Mouse (Mus musculus) midbrain, embryonic 13.5 days (tissue): Measurements from ENCODE around the gene Raly. TPM values are rescaled to one million over a fixed set of nuclear protein-coding genes. Genes with fewer than 3 reads are reported as not detected.
"Not testable (repeated sequence)": the region's sequence is repeated elsewhere in the genome, so short reads cannot be mapped to it uniquely, and the experiment has no call there.

ENCODE experiments used
- ATAC-seq: fragments of 200-750 bp; cut with Nextera tagmentation; 2 replicates; pipeline ENCODE4 v1.8.0; 2017; ENCODE audit warnings: mild to moderate bottlenecking, moderate TSS enrichment, moderate library complexity
- H3K27ac ChIP-seq: fragments of 300-500 bp; sonication (generic); 2 replicates; pipeline ENCODE4 v1.5.1; 2015; ENCODE audit warnings: inconsistent platforms, mild to moderate bottlenecking, moderate library complexity
- H3K27me3 ChIP-seq: fragments of 300-500 bp; sonication (generic); 2 replicates; pipeline ENCODE4 v1.6.1; 2015; ENCODE audit warnings: mild to moderate bottlenecking, inconsistent platforms
- H3K36me3 ChIP-seq: fragments of 300-500 bp; sonication (generic); 2 replicates; pipeline ENCODE4 v1.6.1; 2015; ENCODE audit warnings: mild to moderate bottlenecking, inconsistent platforms
- H3K4me1 ChIP-seq: fragments of 300-500 bp; sonication (generic); replicated peaks from 2 replicates; pipeline ENCODE4 v1.6.1; 2015; ENCODE audit warnings: inconsistent platforms
- H3K4me2 ChIP-seq: fragments of 300-500 bp; sonication (generic); replicated peaks from 2 replicates; pipeline ENCODE4 v1.6.1; 2015; ENCODE audit warnings: moderate library complexity, mild to moderate bottlenecking, inconsistent platforms
- H3K4me3 ChIP-seq: fragments of 300-500 bp; sonication (generic); replicated peaks from 2 replicates; pipeline ENCODE4 v1.5.1; 2015; ENCODE audit warnings: mild to moderate bottlenecking, inconsistent platforms
- H3K9ac ChIP-seq: fragments of 300-500 bp; sonication (generic); replicated peaks from 2 replicates; pipeline ENCODE4 v1.6.1; 2015; ENCODE audit warnings: mild to moderate bottlenecking, inconsistent platforms
- H3K9me3 ChIP-seq: fragments of 300-500 bp; sonication (generic); 2 replicates; pipeline ENCODE4 v1.6.1; 2016; ENCODE audit warnings: mild to moderate bottlenecking, inconsistent platforms
- WGBS: fragments of 180-500 bp; shearing (Covaris S2); methylation state at CpG from one replicate; pipeline ENCODE4 v1.1.7; 2015; 5-methylcytosine and 5-hydroxymethylcytosine counted together
- polyA plus RNA-seq: library from polyadenylated mRNA; unstranded; fragments of >200 nt; fragmentation: Nextera tagmentation; extraction: Ambion mirVana; gene quantifications from 2 replicates; pipeline ENCODE4 v1.2.1, GENCODE M21; 2015

Raly gene
- polyA plus RNA-seq, 1 experiment from 2014 or later = 39.1 TPM

DNA sequence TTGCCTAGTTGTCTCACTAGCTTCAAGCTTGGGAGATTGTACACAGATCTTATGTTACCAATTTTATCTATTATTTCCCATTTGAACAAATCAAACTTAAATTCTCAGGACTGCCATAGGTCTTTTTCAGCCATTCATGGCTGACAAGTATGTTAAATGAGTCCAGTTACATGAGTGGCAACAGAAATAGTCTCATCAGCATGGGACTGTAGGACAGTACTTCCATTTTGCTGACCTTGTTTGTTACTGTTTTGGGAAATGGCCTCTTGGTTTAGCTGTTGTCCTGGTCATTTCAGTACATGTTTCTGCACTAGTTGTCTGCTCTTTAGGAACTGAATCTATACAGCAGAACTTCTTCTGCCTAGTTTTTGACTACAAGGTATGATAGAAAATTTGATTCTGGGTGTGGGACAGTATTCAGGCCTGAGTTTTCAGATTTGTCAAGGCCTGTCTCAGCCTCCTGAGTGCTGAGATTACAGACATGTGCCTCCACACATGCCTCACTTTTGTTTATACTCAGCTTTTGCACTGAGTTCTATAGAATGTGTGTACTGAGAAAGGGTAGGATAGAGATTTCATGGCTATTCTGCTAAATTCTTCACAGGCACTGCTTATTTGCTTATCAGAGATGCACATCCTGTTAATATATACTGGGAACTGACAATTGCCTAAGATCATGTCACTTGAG, 79.2 kb downstream of the Raly start:
- no peak for ATAC-seq
- Histone ChIP-seq H3K4me1 (no peaks in the 10 kb centered on the region), H3K9ac (no peak overlapping the region), H3K4me2 (no peak overlapping the region), H3K27ac (no peak overlapping the region), H3K4me3 (no peak overlapping the region), H3K9me3 (no peaks in the 10 kb centered on the region), H3K36me3 (peaks cover 81% of the 10 kb centered on the region), H3K27me3 (no peaks in the 10 kb centered on the region)

DNA sequence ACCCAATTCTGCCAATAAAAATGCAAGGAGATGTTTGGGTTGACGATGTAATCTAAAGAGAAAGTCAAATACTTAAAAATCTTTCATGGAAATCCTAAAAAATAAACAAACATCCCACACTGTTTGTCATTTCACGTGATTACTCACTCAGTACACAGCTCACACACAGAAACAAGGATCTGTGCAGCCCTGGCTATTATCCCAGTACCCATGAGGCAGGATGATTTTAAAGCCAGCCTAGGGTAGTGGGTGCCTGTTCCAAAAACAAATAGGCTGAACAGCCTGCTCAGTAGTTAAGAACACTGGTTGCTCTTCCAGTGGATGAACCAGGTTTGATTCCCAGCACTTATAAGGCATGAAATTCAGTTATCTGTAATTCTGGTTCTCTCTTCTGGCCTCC, 85.7 kb downstream of the Raly start:
- 93% methylated on average over 2 of the region's 2 CpGs for WGBS

DNA sequence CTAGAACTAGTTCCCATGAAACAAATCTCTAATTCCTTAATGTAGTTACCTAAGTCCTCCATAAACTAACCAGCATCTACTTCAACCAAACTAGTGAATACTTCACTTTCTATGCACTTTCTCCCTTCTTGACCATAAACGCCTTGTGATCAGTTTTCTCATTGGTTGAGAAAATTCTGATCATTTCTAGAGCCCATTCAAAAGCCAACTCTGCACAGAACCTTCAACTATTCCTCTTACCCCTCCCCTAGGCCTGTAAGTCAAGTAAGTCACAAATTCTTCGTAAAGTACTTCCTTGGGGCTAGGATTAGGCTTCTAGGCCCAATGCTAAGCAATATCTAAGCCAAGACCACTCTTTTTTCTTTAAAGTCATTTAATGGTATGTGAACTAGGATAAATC, 100.7 kb downstream of the Raly start:
- 14% methylated on average over 2 of the region's 2 CpGs for WGBS
- peaks cover 10% of the 10 kb centered on the region for H3K36me3 ChIP-seq
- no peaks in the 10 kb centered on the region for H3K9me3 ChIP-seq
- H3K27me3 ChIP-seq = no peaks in the 10 kb centered on the region
- ATAC-seq = no peak
- peak overlapping the region; percentile 91 for H3K9ac ChIP-seq
- H3K4me3 ChIP-seq = peak overlapping the region; percentile 95
- H3K4me1 ChIP-seq = peaks cover 25% of the 10 kb centered on the region
- no peak overlapping the region for H3K27ac ChIP-seq
- peak overlapping the region; percentile 79 for H3K4me2 ChIP-seq

More for the DNA sequence above, 85.7 kb downstream of the Raly start:
- no peak overlapping the region for H3K27ac ChIP-seq
- H3K4me3 ChIP-seq = no peak overlapping the region
- H3K9ac ChIP-seq = no peak overlapping the region
- H3K4me2 ChIP-seq = no peak overlapping the region
- no peaks in the 10 kb centered on the region for H3K27me3 ChIP-seq
- no peak for ATAC-seq
- no peaks in the 10 kb centered on the region for H3K4me1 ChIP-seq
- no peaks in the 10 kb centered on the region for H3K9me3 ChIP-seq
- H3K36me3 ChIP-seq = peaks cover 61% of the 10 kb centered on the region

DNA sequence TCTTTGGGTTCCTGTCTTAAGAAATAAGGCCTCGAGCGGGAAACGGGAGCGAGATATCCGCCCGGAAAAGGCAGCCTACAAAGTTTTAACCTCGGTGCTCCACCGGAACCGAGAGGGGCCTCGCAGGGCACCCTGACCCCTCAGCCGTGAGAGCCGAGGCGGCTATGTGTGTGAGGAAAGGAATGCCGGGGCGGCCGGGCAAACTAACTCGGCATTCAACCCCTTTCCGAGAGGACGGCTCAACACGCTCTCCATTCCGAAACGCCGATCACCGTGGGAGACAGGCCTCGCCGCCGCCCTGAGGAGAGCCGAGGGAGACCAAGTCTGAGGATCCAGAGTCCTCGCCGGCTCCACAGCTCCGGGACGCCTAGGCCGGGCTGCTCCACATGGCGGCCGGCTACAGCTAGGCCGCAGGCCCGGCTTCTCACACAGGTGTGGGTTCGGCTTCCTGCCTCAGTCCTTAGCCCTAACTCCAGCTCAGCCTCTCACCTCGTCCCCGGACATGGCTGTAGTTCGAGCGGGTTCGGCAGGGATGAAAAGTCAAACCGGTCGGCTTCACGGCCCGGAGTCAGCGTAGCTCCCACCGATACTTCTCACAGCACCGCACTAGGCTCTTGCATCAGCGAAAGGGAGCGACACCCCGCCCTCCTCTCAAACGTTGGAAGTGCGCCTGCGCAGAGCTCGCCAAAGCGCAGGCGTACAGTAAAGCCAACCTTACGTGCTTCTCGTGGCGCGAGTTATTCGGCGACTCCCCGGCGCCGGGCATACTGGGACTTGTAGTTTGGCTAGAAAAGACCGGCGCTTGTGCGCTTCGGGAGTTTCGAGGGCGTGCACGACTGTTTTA, 101.5 kb downstream of the Raly start, which contains the start of gene Eif2s2:
Gene Eif2s2 (minus strand): TSS at position 735 of the 844 bp plus-strand sequence.
- Histone ChIP-seq H3K27me3 (no peaks in the 10 kb centered on the region), H3K4me1 (peaks cover 25% of the 10 kb centered on the region), H3K9ac (peak within 1 kb of the TSS; percentile 91), H3K4me3 (peak within 1 kb of the TSS; percentile 95), H3K36me3 (peaks cover 4% of the 10 kb centered on the region; the same call in 1 of the 2 replicates), H3K4me2 (peak within 1 kb of the TSS; percentile 79), H3K27ac (peak within 1 kb of the TSS; percentile 61), H3K9me3 (no peaks in the 10 kb centered on the region)
- peak; percentile 98 for ATAC-seq
- under 1% methylated on average over 75 of the region's 75 CpGs for WGBS

DNA sequence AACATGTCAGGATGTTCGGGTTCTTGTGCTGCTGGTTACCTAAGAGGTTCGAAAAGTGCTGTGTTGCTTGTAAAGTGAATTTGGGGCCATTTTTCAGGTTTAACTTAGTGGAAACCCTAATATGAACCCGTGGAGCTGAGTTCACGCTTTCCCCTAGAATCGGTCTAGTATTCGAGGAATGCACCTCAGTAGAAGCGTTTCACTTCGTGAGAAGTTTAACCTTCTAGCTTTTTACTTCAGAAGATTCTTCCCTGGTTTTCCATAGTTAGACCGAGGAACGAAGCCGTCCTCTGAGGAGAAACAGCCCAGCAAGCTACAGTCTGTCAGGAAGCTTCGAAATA, 102.1 kb downstream of the Raly start:
- peak overlapping the region; percentile 79 for H3K4me2 ChIP-seq
- peak overlapping the region; percentile 52 for H3K9ac ChIP-seq
- H3K4me3 ChIP-seq = peak overlapping the region; percentile 95
- 0 out of 2 replicates have a peak, but pooled peaks have one; percentile 5 for ATAC-seq
- H3K4me1 ChIP-seq = peaks cover 25% of the 10 kb centered on the region
- peaks cover under 1% of the 10 kb centered on the region; the same call in 1 of the 2 replicates for H3K36me3 ChIP-seq
- no peaks in the 10 kb centered on the region for H3K27me3 ChIP-seq
- 10% methylated on average over 12 of the region's 12 CpGs for WGBS
- H3K27ac ChIP-seq = no peak overlapping the region
- no peaks in the 10 kb centered on the region for H3K9me3 ChIP-seq

DNA sequence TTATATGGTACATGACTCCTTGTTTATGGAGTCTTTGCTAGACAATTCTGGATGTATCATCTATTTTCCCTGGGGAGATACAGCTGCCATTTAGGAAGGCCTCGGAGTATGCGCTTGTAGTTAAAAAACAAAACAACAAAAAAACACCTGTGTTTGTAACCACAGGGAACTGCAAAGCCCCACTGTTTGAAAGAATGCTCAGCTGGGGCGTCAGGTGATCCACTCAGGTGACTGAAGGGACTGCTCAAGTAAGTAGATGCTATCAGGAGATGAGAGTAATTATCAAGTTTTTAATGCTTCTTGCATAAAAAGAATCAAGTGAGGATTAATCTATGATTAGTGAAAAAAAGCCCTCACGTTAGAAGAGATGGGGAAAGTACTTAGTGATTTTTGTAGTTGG, 102.7 kb downstream of the Raly start:
- WGBS = 72% methylated on average over 4 of the region's 4 CpGs
- no peaks in the 10 kb centered on the region for H3K9me3 ChIP-seq
- no peak overlapping the region for H3K9ac ChIP-seq
- H3K4me1 ChIP-seq = peaks cover 25% of the 10 kb centered on the region
- H3K27me3 ChIP-seq = no peaks in the 10 kb centered on the region
- H3K4me2 ChIP-seq = no peak overlapping the region
- H3K36me3 ChIP-seq = no peaks in the 10 kb centered on the region
- no peak overlapping the region for H3K4me3 ChIP-seq
- no peak overlapping the region for H3K27ac ChIP-seq
- no peak for ATAC-seq

DNA sequence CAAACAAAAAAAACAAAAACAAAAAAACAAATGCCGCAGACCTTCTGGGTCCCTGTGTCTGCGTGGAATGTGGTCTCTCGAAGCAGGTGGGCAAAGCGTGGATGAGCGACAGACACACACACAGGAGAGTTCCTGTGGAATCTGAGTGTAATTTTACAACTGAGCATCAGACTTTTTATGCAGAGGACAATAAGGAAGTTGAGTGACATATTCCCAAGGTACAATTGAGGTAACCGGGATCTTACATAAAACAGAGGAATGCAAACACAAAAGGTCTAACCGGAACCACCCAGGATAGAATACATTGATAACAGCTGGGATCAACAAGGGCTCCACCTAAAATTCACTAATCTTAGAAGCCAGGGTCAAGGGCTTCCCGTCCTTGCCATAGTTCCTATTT, 108.1 kb downstream of the Raly start:
- not testable (repeated sequence) for H3K27ac ChIP-seq, ATAC-seq, H3K36me3 ChIP-seq, H3K4me2 ChIP-seq, H3K4me3 ChIP-seq, H3K27me3 ChIP-seq, H3K9me3 ChIP-seq, H3K9ac ChIP-seq, H3K4me1 ChIP-seq
- 90% methylated on average over 8 of the region's 8 CpGs for WGBS

DNA sequence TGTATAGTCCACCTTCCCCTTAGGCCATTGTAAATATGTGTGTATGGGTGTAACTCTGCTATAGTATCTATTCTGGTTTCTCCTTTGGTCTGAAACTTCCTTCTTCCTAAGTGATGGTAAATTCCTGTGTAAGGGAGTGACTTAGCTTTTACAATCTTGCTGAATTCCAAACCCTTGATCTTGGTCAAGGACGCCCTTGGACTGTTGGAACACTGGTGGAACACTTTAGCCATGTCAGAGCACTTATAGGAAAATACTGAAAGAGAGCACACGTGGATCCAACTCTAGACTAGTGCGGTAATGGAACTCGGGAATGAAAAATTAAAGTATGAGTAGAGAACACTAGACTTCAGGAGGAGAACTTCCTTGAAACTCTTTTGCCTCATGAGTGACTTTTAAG, 108.5 kb downstream of the Raly start:
- not testable (repeated sequence) for H3K36me3 ChIP-seq, H3K27me3 ChIP-seq, H3K4me3 ChIP-seq, H3K4me1 ChIP-seq, H3K4me2 ChIP-seq, H3K27ac ChIP-seq, ATAC-seq, H3K9ac ChIP-seq, H3K9me3 ChIP-seq
- 85% methylated on average over 4 of the region's 4 CpGs for WGBS

DNA sequence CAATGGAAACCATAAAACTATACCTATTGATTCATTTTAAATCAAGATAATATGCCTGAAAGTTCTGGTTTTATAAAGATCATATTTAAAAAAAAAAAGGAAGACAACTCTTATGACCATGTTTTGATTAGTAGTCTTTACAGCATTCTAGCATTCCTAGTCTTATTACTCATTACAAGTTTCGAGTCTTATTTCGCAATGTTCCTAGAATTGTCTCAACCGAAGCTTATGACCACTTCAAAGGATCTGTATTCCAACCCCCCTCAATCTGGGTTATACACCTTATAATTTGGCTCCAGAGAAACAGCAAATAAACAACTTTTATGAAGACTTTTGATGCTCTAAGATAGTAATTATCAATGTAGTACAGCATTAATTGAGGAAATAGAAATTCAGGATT, 111.2 kb downstream of the Raly start:
- no peak for ATAC-seq
- H3K9me3 ChIP-seq = no peaks in the 10 kb centered on the region
- no peaks in the 10 kb centered on the region for H3K27me3 ChIP-seq
- no peak overlapping the region for H3K27ac ChIP-seq
- 94% methylated on average over 3 of the region's 3 CpGs for WGBS
- H3K4me2 ChIP-seq = no peak overlapping the region
- H3K4me1 ChIP-seq = no peaks in the 10 kb centered on the region
- H3K36me3 ChIP-seq = no peaks in the 10 kb centered on the region
- no peak overlapping the region for H3K9ac ChIP-seq
- no peak overlapping the region for H3K4me3 ChIP-seq

DNA sequence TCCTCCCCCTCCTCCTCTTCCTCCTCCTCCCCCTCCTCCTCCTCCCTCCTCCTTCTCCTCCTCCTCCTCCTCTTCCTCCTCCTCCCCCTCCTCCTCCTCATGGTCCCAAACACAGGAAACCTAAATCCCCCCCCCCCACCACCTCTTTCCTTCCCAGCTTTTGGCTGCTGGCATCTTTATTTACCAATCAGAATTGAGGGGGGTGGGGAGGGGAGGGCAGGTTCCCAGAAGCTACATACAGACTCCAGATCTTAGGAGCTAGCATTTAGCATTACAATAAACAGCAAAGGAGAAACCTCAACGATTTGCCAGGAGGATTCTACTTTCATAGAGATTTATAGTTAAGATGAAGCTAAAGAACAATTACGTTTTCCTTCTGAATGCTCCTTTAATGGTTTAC, 114.9 kb downstream of the Raly start:
- Histone ChIP-seq H3K4me2 (no peak overlapping the region), H3K27ac (no peak overlapping the region), H3K9ac (no peak overlapping the region), H3K36me3 (no peaks in the 10 kb centered on the region), H3K4me3 (no peak overlapping the region), H3K4me1 (no peaks in the 10 kb centered on the region), H3K9me3 (no peaks in the 10 kb centered on the region), H3K27me3 (no peaks in the 10 kb centered on the region)
- WGBS = 60% methylated on average over 2 of the region's 2 CpGs
- ATAC-seq = no peak

DNA sequence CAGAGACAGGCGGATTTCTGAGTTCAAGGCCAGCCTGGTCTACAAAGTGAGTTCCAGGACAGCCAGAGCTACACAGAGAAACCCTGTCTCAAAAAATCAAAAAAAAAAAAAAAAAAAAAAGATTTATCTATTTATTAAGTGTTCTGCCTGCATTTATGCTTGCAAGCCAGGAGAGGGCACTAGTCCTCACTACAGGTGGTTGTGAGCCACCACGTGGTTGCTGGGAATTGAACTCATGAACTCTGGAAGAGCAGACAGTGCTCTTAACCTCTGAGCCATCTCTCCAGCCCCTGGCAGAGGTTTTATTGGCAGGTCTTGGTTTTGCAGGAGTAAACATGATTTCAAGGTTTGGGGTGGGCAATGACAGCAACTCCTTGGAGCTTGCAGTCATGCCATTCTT, 117.3 kb downstream of the Raly start:
- H3K27me3 ChIP-seq, H3K9me3 ChIP-seq, H3K36me3 ChIP-seq, H3K4me3 ChIP-seq, ATAC-seq, H3K9ac ChIP-seq, H3K27ac ChIP-seq, H3K4me2 ChIP-seq, H3K4me1 ChIP-seq: not testable (repeated sequence)
- 50% methylated on average over 2 of the region's 2 CpGs for WGBS

DNA sequence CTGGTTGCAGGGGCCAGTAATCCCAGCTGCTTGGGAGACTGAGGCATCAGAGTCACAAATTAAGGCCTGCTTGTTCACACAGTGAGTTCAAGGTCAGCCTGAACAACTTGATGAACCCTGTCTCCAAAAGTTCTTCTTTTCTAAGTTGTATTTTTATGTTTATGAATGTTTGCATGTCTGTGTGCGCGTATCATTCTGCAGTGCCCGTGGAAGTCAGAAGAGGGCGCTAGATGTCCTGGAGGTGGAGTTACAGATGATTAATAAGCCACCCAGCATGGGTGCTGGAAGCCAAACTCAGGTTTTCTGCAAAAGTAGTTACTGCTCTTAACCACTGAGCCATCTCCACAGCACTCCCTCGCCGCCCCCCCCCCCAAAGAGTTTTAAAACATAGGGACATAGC, 118.9 kb downstream of the Raly start:
- Histone ChIP-seq H3K27ac (no peak overlapping the region), H3K27me3 (no peaks in the 10 kb centered on the region), H3K4me3 (no peak overlapping the region), H3K4me2 (no peak overlapping the region), H3K36me3 (no peaks in the 10 kb centered on the region), H3K9ac (no peak overlapping the region), H3K9me3 (no peaks in the 10 kb centered on the region), H3K4me1 (no peaks in the 10 kb centered on the region)
- ATAC-seq = no peak
- WGBS = 73% methylated on average over 6 of the region's 6 CpGs
